Mouse (Mus musculus) stomach, embryonic 14.5 days (tissue): ENCODE results near the gene Ifitm3. TPM values are rescaled to one million over a fixed set of nuclear protein-coding genes. Genes with fewer than 3 reads are reported as not detected.
"Not testable (repeated sequence)": the region's sequence is repeated elsewhere in the genome, so short reads cannot be mapped to it uniquely, and the experiment has no call there.

Source experiments
- ATAC-seq: fragments of 200-750 bp; cut with Nextera tagmentation; 2 replicates; pipeline ENCODE4 v1.8.0; 2017; ENCODE audit warnings: low read depth, moderate TSS enrichment; ENCODE audit not compliant: insufficient number of reproducible peaks, insufficient read depth, low FRiP score
- H3K27ac ChIP-seq: fragments of 300-500 bp; sonication (generic); 2 replicates; pipeline ENCODE4 v1.5.1; 2014; ENCODE audit warnings: mild to moderate bottlenecking, low read length, moderate library complexity, mixed read lengths
- H3K27me3 ChIP-seq: fragments of 300-500 bp; sonication (generic); 2 replicates; pipeline ENCODE4 v1.6.1; 2014; ENCODE audit warnings: low read length, control low read depth, mixed read lengths; ENCODE audit not compliant: control insufficient read depth, insufficient read depth
- H3K36me3 ChIP-seq: fragments of 300-500 bp; sonication (generic); 2 replicates; pipeline ENCODE4 v1.6.1; 2014; ENCODE audit warnings: mild to moderate bottlenecking, control low read depth, low read length, moderate library complexity, mixed read lengths; ENCODE audit not compliant: control insufficient read depth, insufficient read depth
- H3K4me1 ChIP-seq: fragments of 300-500 bp; sonication (generic); 2 replicates; pipeline ENCODE4 v1.6.1; 2014; ENCODE audit warnings: low read length, control low read depth, mixed read lengths; ENCODE audit not compliant: control insufficient read depth, insufficient read depth
- H3K4me2 ChIP-seq: fragments of 300-500 bp; sonication (generic); replicated peaks from 2 replicates; pipeline ENCODE4 v1.6.1; 2014; ENCODE audit warnings: low read depth, low read length, control low read depth
- H3K4me3 ChIP-seq: fragments of 300-500 bp; sonication (generic); 2 replicates; pipeline ENCODE4 v1.5.1; 2014; ENCODE audit warnings: low read depth, low read length, control low read depth
- H3K9ac ChIP-seq: fragments of 300-500 bp; sonication (generic); replicated peaks from 2 replicates; pipeline ENCODE4 v1.6.1; 2014; ENCODE audit warnings: low read depth, mild to moderate bottlenecking, control low read depth, low read length, moderate library complexity, mixed read lengths
- H3K9me3 ChIP-seq: fragments of 300-500 bp; sonication (generic); 2 replicates; pipeline ENCODE4 v1.6.1; 2016; ENCODE audit warnings: low read depth, low read length, control low read depth; ENCODE audit not compliant: control insufficient read depth
- WGBS: fragments of 180-500 bp; shearing (Covaris S2); extraction: QIAGEN DNeasy Blood & Tissue Kit; methylation state at CpG from one replicate; pipeline ENCODE4 v1.1.7; 2014; 5-methylcytosine and 5-hydroxymethylcytosine counted together
- polyA plus RNA-seq: library from polyadenylated mRNA; unstranded; fragments of >200 nt; fragmentation: Nextera tagmentation; extraction: Ambion mirVana; gene quantifications from 2 replicates; pipeline ENCODE4 v1.2.1, GENCODE M21; 2014

The Ifitm3 gene
- polyA plus RNA-seq, 1 experiment from 2014 or later: 377 TPM

GRCm38 (mm10) chr7:140970931-140971330 lies 39.6 kb downstream of the Ifitm3 start:
- 18% methylated on average over 7 of the region's 7 CpGs for WGBS
- Histone ChIP-seq H3K4me3 (no peak overlapping the region), H3K27me3 (no peaks in the 10 kb centered on the region), H3K4me1 (peaks cover 50% of the 10 kb centered on the region), H3K27ac (peak overlapping the region; percentile 94), H3K4me2 (0 out of 2 replicates have a peak overlapping the region, but pooled peaks have one; percentile 18), H3K9ac (no peak overlapping the region), H3K9me3 (no peaks in the 10 kb centered on the region), H3K36me3 (no peaks in the 10 kb centered on the region)
- peak; percentile 8; the same call in 1 of the 2 replicates for ATAC-seq

DNA sequence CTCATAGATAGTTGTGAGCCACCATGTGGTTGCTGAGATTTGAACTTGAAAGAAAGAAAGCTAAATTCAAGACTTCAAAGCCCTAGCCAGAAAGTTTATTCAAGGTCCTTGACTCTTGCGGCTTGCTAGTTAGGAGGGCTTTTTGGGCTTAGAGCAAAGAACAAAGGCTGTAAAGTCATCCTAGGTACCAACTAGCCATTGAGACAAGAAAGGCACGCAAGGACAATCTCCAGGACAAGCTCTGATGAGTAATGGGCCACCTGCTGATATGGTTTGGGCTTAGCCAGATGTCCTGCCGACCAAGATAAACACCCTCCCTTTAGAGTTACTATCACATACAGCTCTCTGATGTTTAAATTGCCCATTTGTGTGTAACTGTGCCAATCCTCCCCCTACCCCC lies 41.9 kb downstream of the Ifitm3 start:
- not testable (repeated sequence) for H3K9ac ChIP-seq, H3K9me3 ChIP-seq, H3K27me3 ChIP-seq, ATAC-seq, H3K36me3 ChIP-seq
- peaks cover 40% of the 10 kb centered on the region for H3K4me1 ChIP-seq
- 16% methylated on average over 3 of the region's 3 CpGs for WGBS
- peak overlapping the region; percentile 57 for H3K4me2 ChIP-seq
- peak overlapping the region; percentile 84; the same call in 1 of the 2 replicates for H3K27ac ChIP-seq
- H3K4me3 ChIP-seq: peak overlapping the region; percentile 26; the same call in 1 of the 2 replicates

DNA sequence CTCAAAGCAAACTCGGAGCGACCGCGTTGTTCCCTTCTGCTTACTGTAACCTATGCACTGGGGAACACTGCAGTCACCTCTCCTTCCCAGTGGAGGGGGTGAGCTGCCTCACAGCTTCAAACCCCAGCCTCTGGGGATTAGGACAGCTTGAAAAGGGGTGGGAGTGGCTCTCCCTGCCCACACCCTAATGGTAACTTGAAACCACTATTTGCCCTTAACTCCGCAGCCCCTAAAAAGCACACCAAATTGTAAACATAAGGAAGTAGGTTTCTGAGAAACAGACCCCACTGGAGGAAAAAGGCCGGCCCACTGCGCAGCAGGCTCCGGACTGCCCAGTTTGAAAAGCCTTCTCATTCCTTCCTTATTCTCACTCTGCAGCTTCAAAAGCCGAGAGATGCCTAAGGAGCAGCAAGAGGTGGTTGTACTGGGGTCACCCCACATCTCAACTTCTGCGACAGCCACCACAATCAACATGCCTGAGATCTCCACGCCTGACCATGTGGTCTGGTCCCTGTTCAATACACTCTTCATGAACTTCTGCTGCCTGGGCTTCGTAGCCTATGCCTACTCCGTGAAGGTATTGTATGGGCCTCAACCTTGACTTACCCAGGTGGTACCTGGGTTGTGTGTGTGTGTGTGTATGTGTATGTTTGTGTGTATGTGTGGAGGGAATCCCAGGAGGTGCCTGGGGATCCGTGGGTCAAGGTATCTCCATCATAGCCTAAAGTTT lies 42.5 kb downstream of the Ifitm3 start:
- Histone ChIP-seq H3K4me2 (peak overlapping the region; percentile 57), H3K4me1 (peaks cover 34% of the 10 kb centered on the region), H3K27ac (peak overlapping the region; percentile 84), H3K27me3 (no peaks in the 10 kb centered on the region), H3K4me3 (peak overlapping the region; percentile 26), H3K9me3 (no peaks in the 10 kb centered on the region), H3K36me3 (no peaks in the 10 kb centered on the region), H3K9ac (no peak overlapping the region; the same call in 1 of the 2 replicates)
- 4% methylated on average over 14 of the region's 14 CpGs for WGBS
- peak; percentile 66 for ATAC-seq

- H3K4me3 ChIP-seq: peak within 1 kb of the TSS; percentile 26
- H3K4me1 ChIP-seq: peaks cover 33% of the 10 kb centered on the region
- H3K4me2 ChIP-seq: peak within 1 kb of the TSS; percentile 57
- H3K27ac ChIP-seq: peak within 1 kb of the TSS; percentile 84
- 91% methylated on average over 4 of the region's 4 CpGs for WGBS
- no peak within 1 kb of the TSS for H3K9ac ChIP-seq
- H3K27me3 ChIP-seq: no peaks in the 10 kb centered on the region
- no peak for ATAC-seq
- no peaks in the 10 kb centered on the region for H3K9me3 ChIP-seq
- no peaks in the 10 kb centered on the region for H3K36me3 ChIP-seq
Observed at GRCm38 (mm10) chr7:140966921-140967320, 43.6 kb downstream of the Ifitm3 start, which contains the start of gene Ifitm1. Gene Ifitm1 (plus strand): TSS chr7:140967221.

- Histone ChIP-seq H3K36me3 (no peaks in the 10 kb centered on the region), H3K9me3 (no peaks in the 10 kb centered on the region), H3K9ac (no peak overlapping the region), H3K4me3 (no peak overlapping the region), H3K27ac (no peak overlapping the region), H3K4me1 (peaks cover 5% of the 10 kb centered on the region; the same call in 1 of the 2 replicates), H3K27me3 (no peaks in the 10 kb centered on the region), H3K4me2 (no peak overlapping the region)
- no peak for ATAC-seq
- WGBS: 85% methylated on average over 2 of the region's 2 CpGs
Observed at GRCm38 (mm10) chr7:140962733-140963132, 47.8 kb downstream of the Ifitm3 start.

- Histone ChIP-seq H3K4me3 (no peak overlapping the region), H3K4me1 (peaks cover 8% of the 10 kb centered on the region; the same call in 1 of the 2 replicates), H3K4me2 (no peak overlapping the region), H3K36me3 (no peaks in the 10 kb centered on the region), H3K27me3 (no peaks in the 10 kb centered on the region), H3K9ac (no peak overlapping the region), H3K9me3 (no peaks in the 10 kb centered on the region), H3K27ac (no peak overlapping the region)
- WGBS: 80% methylated on average over 2 of the region's 2 CpGs
- no peak for ATAC-seq
Observed at GRCm38 (mm10) chr7:140961416-140961815, 49.2 kb downstream of the Ifitm3 start.

DNA sequence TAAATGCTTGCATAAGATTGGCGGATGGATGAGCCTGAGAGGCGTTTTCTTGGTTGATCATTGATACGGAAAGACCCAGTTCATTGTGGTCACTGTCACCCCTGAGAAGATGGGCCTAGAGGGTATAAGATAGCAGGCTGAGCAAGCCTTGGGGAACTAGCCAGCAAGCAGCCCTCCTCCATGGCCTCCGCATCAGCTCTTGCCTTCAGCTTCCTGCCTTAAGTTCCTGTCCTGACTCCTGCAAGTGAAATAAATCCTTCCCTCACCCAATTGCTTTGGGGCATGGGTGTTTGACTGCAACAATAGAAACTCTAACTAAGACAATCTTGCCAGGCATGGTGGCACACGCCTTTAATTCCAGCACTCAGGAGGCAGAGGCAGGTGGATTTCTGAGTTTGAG lies 50.5 kb downstream of the Ifitm3 start:
- H3K4me3 ChIP-seq: no peak overlapping the region
- no peaks in the 10 kb centered on the region for H3K27me3 ChIP-seq
- H3K4me1 ChIP-seq: peaks cover 13% of the 10 kb centered on the region; the same call in 1 of the 2 replicates
- 85% methylated on average over 5 of the region's 5 CpGs for WGBS
- no peak overlapping the region for H3K9ac ChIP-seq
- H3K27ac ChIP-seq: no peak overlapping the region
- ATAC-seq: no peak
- no peaks in the 10 kb centered on the region for H3K9me3 ChIP-seq
- no peaks in the 10 kb centered on the region for H3K36me3 ChIP-seq
- no peak overlapping the region for H3K4me2 ChIP-seq
